Mouse (Mus musculus): ENCODE results near the gene Cgas.

DNA sequence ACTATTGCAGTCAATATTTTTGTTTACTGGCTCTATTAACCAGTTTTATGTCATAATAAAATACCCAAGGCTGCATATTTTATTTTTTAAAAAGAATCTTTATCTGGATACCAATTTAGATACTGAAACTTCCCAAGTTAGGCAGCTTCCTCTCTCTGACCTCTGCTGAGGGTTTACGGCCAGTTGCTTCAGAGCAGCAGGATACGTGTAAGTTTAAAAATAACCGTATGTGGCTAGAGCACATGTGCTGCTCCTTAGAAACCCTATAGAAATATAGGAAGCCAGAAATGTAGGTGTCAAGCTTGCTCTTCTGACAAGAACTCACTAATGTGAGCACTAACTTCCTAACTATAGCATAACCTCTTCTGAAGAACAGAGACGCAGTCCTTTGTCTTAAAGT lies 20.3 kb upstream of the Cgas start:
- TF ChIP-seq EP300 (IDR thresholded peaks at IDR 0.05; ENCODE audit: insufficient read depth, low read depth, low read length): no peak
- TF ChIP-seq POLR2A (IDR thresholded peaks at IDR 0.05; ENCODE audit: insufficient read depth, low read length): no peak

Data from ES-Bruce4 (cell line).